Mouse (Mus musculus) myocyte (in vitro differentiated cells): ENCODE measurements around the gene Asb16.

Experiments
- E2F4 ChIP-seq: IDR thresholded peaks from one replicate; pipeline ENCODE4 v1.6.1; 2011; ENCODE audit warnings: mild to moderate bottlenecking, control low read depth, moderate library complexity; ENCODE audit not compliant: insufficient read depth
- MAX ChIP-seq: IDR thresholded peaks from one replicate; pipeline ENCODE4 v1.6.1; 2011; ENCODE audit warnings: low read depth, mild to moderate bottlenecking, control low read depth
- POLR2A ChIP-seq: IDR thresholded peaks from one replicate; pipeline ENCODE4 v1.6.1; 2011; ENCODE audit warnings: low read depth, mild to moderate bottlenecking, control low read depth, moderate library complexity; ENCODE audit not compliant: insufficient read length
- POLR2AphosphoS2 ChIP-seq: IDR thresholded peaks from one replicate; pipeline ENCODE4 v1.6.1; 2011; ENCODE audit warnings: low read depth, control low read depth; ENCODE audit not compliant: insufficient read length
- TCF12 ChIP-seq: IDR thresholded peaks from one replicate; pipeline ENCODE4 v1.6.1; 2011; ENCODE audit warnings: mild to moderate bottlenecking, control low read depth; ENCODE audit not compliant: poor library complexity, insufficient read depth, severe bottlenecking
- USF1 ChIP-seq: IDR thresholded peaks from one replicate; pipeline ENCODE4 v1.6.1; 2011; ENCODE audit warnings: low read depth, mild to moderate bottlenecking, control low read depth, moderate library complexity

DNA sequence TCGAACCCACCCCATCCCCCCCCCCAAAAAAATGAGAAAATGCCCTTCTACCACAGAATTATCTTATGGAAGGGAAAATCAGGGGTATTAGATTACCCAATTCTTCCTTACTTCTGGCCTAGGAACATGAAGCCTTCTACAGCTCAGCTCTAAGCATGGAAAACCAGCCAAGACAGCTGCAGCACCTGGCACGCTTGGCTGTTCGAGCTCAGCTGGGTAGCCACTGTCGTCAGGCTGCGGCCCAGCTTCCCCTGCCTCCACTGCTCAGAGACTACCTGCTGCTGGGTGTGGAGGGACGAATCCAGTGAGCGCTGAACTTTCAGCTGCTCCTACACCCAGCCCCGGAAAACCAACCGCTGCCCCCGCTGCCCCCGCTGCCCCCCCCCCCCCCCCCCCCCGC, 9.2 kb downstream of the Asb16 start:
- no peak for TF ChIP-seq E2F4
- no peak for TF ChIP-seq TCF12
- no peak for TF ChIP-seq POLR2A
- TF ChIP-seq USF1 = no peak
- TF ChIP-seq POLR2AphosphoS2 = no peak
- no peak for TF ChIP-seq MAX
